Mouse (Mus musculus) hindbrain, embryonic 15.5 days (tissue): Measurements from ENCODE around the gene Spns3. TPM values are rescaled to one million over a fixed set of nuclear protein-coding genes. Genes with fewer than 3 reads are reported as not detected.

Experiments used
- ATAC-seq: fragments of 200-750 bp; cut with Nextera tagmentation; 2 replicates; pipeline ENCODE4 v1.8.0; 2017; ENCODE audit warnings: low read depth, moderate number of reproducible peaks, moderate TSS enrichment; ENCODE audit not compliant: low FRiP score
- H3K27ac ChIP-seq: fragments of 300-500 bp; sonication (generic); replicated peaks from 2 replicates; pipeline ENCODE4 v1.5.1; 2015; ENCODE audit warnings: mild to moderate bottlenecking, inconsistent platforms
- H3K27me3 ChIP-seq: fragments of 300-500 bp; sonication (generic); 2 replicates; pipeline ENCODE4 v1.6.1; 2015; ENCODE audit warnings: control low read depth, inconsistent platforms
- H3K36me3 ChIP-seq: fragments of 300-500 bp; sonication (generic); 2 replicates; pipeline ENCODE4 v1.6.1; 2015; ENCODE audit warnings: control low read depth, inconsistent platforms
- H3K4me1 ChIP-seq: fragments of 300-500 bp; sonication (generic); replicated peaks from 2 replicates; pipeline ENCODE4 v1.6.1; 2015; ENCODE audit warnings: control low read depth, inconsistent platforms
- H3K4me2 ChIP-seq: fragments of 300-500 bp; sonication (generic); 2 replicates; pipeline ENCODE4 v1.6.1; 2015; ENCODE audit warnings: moderate library complexity, mild to moderate bottlenecking, inconsistent platforms
- H3K4me3 ChIP-seq: fragments of 300-500 bp; sonication (generic); 2 replicates; pipeline ENCODE4 v1.5.1; 2015; ENCODE audit warnings: mild to moderate bottlenecking, inconsistent platforms
- H3K9ac ChIP-seq: fragments of 300-500 bp; sonication (generic); 2 replicates; pipeline ENCODE4 v1.6.1; 2015; ENCODE audit warnings: inconsistent platforms
- H3K9me3 ChIP-seq: fragments of 300-500 bp; sonication (generic); 2 replicates; pipeline ENCODE4 v1.6.1; 2016; ENCODE audit warnings: control low read depth, inconsistent platforms
- whole genome bisulfite sequencing: fragments of 180-500 bp; shearing (Covaris S2); methylation state at CpG from one replicate; pipeline ENCODE4 v1.1.7; 2015; 5-methylcytosine and 5-hydroxymethylcytosine counted together
- polyA plus RNA-seq: library from polyadenylated mRNA; unstranded; fragments of >200 nt; fragmentation: Nextera tagmentation; extraction: Ambion mirVana; gene quantifications from 2 replicates; pipeline ENCODE4 v1.2.1, GENCODE M21; 2015

The Spns3 gene
- polyA plus RNA-seq, 1 experiment from 2014 or later, result 0.18 TPM

DNA sequence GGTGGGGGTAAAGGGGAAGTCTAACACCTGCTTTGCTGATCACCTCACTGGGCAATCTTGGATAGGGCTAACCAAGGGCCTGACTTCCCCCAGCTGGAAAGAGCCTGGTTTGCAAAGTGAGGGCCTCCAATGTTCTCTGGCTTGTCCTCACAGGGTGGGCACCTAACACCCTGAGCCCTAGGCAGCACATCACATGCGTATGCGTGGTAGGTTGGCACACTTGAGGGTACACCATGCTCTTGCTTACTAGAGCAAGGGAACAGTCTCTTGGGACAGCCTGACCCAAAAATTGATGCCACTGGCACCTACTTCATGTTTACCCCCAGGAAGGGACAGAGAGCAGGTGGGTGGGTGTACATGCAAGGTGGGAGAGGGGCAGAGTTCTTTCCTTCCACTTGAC lies 62.6 kb downstream of the Spns3 start:
- peak overlapping the region; percentile 86 for H3K4me3 ChIP-seq
- H3K9ac ChIP-seq, result peak overlapping the region; percentile 77
- H3K4me2 ChIP-seq, result peak overlapping the region; percentile 57
- no peaks in the 10 kb centered on the region for H3K36me3 ChIP-seq
- H3K27me3 ChIP-seq, result no peaks in the 10 kb centered on the region
- no peak for ATAC-seq
- H3K27ac ChIP-seq, result peak overlapping the region; percentile 89
- H3K4me1 ChIP-seq, result peaks cover 50% of the 10 kb centered on the region
- WGBS, result 87% methylated on average over 2 of the region's 2 CpGs
- H3K9me3 ChIP-seq, result no peaks in the 10 kb centered on the region

DNA sequence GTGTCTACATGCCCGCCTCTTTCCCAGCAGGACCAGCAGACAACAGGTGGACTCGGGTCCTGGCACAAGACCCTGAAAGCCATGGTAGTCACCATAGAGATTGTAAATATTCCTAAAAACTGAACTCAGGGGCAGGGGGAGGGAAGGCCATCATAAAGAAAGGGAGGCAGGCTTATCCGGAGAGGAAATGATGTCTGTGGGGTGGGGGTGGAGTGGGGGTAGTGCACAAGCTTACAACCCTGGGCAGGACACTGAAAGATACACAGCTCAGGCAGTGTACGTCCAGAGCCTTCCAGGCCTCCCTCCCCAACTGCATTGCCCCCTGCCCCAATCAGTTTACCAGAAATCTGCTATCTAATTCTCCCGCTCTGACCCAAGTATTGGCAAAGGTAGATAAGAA lies 63.1 kb downstream of the Spns3 start:
- Histone ChIP-seq H3K27ac (no peak overlapping the region), H3K4me3 (no peak overlapping the region; the same call in 1 of the 2 replicates), H3K9me3 (no peaks in the 10 kb centered on the region), H3K4me2 (peak overlapping the region; percentile 57), H3K36me3 (no peaks in the 10 kb centered on the region), H3K4me1 (peaks cover 50% of the 10 kb centered on the region), H3K27me3 (no peaks in the 10 kb centered on the region), H3K9ac (0 out of 2 replicates have a peak overlapping the region, but pooled peaks have one; percentile 77)
- WGBS, result 52% methylated on average over 5 of the region's 5 CpGs
- no peak for ATAC-seq

DNA sequence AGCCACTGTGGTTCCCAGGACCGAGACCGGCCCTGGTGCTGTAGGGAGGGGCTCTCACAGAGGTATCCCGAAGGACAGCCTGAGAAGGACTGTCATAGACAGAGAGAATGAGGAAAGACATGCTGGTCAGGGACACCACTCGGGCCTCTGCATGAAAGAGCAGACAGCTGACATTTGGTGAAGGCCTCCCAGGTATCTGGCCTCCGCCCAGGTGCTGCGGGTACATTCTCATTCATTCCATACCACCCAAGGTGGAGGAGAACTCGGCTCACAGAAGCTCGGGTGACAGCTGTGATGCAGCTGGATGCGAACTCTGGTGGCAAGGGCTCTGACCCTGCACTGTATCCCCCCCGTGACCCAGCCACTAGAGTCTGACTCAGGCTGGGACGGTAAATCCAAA lies 64.3 kb downstream of the Spns3 start:
- no peak overlapping the region for H3K4me3 ChIP-seq
- WGBS, result 72% methylated on average over 11 of the region's 11 CpGs
- no peak for ATAC-seq
- H3K9ac ChIP-seq, result 0 out of 2 replicates have a peak overlapping the region, but pooled peaks have one; percentile 1
- no peaks in the 10 kb centered on the region for H3K36me3 ChIP-seq
- 0 out of 2 replicates have a peak overlapping the region, but pooled peaks have one; percentile 3 for H3K4me2 ChIP-seq
- no peak overlapping the region for H3K27ac ChIP-seq
- peaks cover 50% of the 10 kb centered on the region for H3K4me1 ChIP-seq
- H3K27me3 ChIP-seq, result no peaks in the 10 kb centered on the region
- no peaks in the 10 kb centered on the region for H3K9me3 ChIP-seq

DNA sequence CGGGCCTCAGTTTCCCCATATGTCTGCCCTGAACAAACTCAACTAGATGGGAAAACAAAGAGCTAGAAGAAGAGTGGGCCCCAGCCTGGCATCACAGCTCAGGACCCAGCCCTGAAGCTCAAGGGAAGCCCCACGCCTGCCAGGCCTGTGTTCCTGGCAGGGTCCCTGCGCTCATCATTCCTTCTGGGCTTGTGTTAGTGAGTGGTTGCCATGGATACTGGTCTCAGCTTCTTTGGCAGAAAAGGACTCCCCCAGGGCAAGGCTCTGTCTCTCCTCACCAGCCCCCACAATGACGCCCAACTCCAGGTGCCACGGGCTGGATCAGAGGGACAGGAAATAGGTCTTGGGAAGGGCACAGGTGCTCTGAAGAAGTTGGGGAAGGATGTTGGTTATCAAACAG lies 65.1 kb downstream of the Spns3 start:
- ATAC-seq, result no peak
- H3K9me3 ChIP-seq, result no peaks in the 10 kb centered on the region
- H3K4me2 ChIP-seq, result 0 out of 2 replicates have a peak overlapping the region, but pooled peaks have one; percentile 3
- H3K36me3 ChIP-seq, result no peaks in the 10 kb centered on the region
- H3K27me3 ChIP-seq, result no peaks in the 10 kb centered on the region
- 0 out of 2 replicates have a peak overlapping the region, but pooled peaks have one; percentile 1 for H3K9ac ChIP-seq
- 29% methylated on average over 5 of the region's 5 CpGs for WGBS
- H3K27ac ChIP-seq, result peak overlapping the region; percentile 30; the same call in 1 of the 2 replicates
- no peak overlapping the region for H3K4me3 ChIP-seq
- peaks cover 46% of the 10 kb centered on the region for H3K4me1 ChIP-seq

DNA sequence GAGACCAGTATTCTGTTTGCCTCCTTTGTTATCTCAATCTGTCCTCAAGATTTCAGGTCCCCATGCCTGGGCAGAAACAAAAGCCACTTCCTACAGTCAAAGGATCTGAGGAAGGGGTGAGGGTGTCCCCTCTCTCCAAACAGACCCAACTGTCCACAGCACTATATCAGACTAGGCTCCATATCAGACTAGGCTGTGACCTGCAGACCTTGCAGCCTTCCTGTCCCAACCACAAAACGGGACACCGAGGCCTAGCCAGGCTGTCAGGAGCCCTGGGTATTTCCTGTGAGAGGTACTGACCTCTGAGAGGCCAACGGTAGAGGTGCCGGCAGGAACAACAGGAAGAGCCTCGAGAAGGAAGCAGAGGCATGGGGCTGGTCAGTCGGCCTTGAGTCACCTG lies 65.8 kb downstream of the Spns3 start:
- 81% methylated on average over 6 of the region's 6 CpGs for WGBS
- no peak for ATAC-seq
- H3K4me2 ChIP-seq, result no peak overlapping the region

DNA sequence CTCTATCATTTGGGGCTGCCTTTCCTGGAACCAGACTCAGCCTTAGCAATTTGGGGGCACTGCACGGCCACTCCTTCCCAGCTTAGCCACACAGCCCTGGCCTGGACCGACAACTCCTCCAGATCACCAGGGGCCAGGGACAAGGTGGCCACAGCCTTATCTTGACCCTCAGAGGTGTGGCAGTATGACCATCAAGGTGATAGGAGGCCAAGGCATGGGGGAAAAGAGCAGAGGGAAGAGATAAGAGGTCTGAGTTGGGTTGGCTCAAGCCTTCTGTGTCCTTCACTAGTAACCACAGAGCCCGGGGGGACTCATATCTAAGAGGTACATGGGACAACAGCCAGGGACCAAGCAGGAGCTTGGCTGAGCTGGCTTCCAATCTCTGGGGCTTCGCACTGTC lies 68.4 kb downstream of the Spns3 start:
- ATAC-seq, result no peak
- Histone ChIP-seq H3K4me2 (no peak overlapping the region), H3K27ac (no peak overlapping the region), H3K9ac (no peak overlapping the region), H3K9me3 (no peaks in the 10 kb centered on the region), H3K36me3 (no peaks in the 10 kb centered on the region), H3K4me3 (no peak overlapping the region), H3K27me3 (no peaks in the 10 kb centered on the region), H3K4me1 (peaks cover 39% of the 10 kb centered on the region)
- WGBS, result 82% methylated on average over 4 of the region's 4 CpGs

More for the DNA sequence above, 65.8 kb downstream of the Spns3 start:
- Histone ChIP-seq H3K27me3 (no peaks in the 10 kb centered on the region), H3K36me3 (no peaks in the 10 kb centered on the region), H3K4me1 (peaks cover 43% of the 10 kb centered on the region), H3K4me3 (no peak overlapping the region), H3K9me3 (no peaks in the 10 kb centered on the region), H3K27ac (0 out of 2 replicates have a peak overlapping the region, but pooled peaks have one; percentile 30), H3K9ac (no peak overlapping the region)

DNA sequence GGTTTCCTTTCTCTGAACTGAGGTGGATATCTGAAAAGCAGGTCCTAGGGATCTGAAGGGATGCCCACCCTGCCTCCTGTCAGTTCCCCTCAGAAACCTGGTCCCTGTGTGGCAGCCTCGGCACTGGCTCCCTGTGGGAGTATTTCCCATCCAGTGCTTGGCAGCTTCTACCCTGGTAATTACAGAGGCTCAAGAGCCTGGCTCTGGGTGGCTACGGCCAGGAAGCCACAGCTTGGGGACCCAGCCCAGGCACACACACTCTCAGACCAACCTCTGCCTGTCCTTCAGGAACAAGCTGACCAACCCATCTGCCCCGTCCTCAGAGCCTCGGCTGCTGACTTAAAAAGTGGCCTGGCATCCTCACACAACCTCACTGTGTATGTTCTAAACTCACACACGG lies 69.0 kb downstream of the Spns3 start:
- Histone ChIP-seq H3K27ac (no peak overlapping the region), H3K9me3 (no peaks in the 10 kb centered on the region), H3K27me3 (no peaks in the 10 kb centered on the region), H3K36me3 (no peaks in the 10 kb centered on the region), H3K4me1 (peaks cover 37% of the 10 kb centered on the region), H3K4me2 (no peak overlapping the region), H3K4me3 (no peak overlapping the region), H3K9ac (no peak overlapping the region)
- 81% methylated on average over 5 of the region's 5 CpGs for WGBS
- ATAC-seq, result no peak

DNA sequence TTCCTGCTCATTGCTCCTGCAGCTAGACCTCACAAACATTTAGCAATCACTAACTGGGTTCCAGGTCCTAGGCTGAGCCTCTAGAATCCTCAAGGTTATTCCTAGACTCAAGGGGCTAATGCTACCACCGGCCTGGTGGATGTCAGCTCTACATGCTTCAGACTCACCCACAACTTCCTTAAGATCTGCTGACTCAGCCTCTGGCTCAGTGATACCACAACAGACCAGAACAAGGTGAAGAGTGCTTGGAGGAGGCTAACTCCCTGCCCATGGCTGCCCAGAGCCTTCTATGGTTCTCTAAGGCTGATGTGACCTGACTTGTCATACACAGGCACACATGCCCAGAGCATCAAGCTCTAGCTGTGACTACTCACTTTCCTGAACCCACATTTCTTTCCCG lies 70.8 kb downstream of the Spns3 start:
- H3K4me1 ChIP-seq, result peaks cover 29% of the 10 kb centered on the region
- no peaks in the 10 kb centered on the region for H3K9me3 ChIP-seq
- H3K27me3 ChIP-seq, result no peaks in the 10 kb centered on the region
- no peak for ATAC-seq
- no peak overlapping the region for H3K4me2 ChIP-seq
- no peak overlapping the region for H3K27ac ChIP-seq
- no peaks in the 10 kb centered on the region for H3K36me3 ChIP-seq
- 76% methylated on average over 2 of the region's 2 CpGs for WGBS
- H3K4me3 ChIP-seq, result no peak overlapping the region
- no peak overlapping the region for H3K9ac ChIP-seq

DNA sequence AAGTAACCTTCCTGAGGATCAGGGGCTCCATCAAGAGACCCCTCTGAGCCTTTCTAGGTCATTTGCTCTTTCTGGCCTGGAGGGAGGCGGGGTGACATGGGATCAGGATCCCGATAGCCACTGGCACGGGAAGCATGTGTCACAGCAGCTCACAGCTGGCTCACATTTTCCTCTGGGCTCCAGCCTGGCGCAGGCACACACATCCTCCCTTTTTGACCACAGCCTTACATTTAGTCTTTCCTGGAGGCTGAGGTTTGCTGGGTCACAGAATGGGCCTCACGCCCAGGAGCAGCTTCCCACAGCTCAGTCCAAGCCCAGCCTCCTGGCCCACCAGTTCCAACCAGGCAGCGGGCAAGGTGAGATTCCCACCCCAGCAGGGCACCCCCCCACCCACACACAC lies 72.1 kb downstream of the Spns3 start:
- H3K36me3 ChIP-seq, result 0 out of 2 replicates have a peak, but pooled peaks cover 2% of the 10 kb centered on the region
- 77% methylated on average over 6 of the region's 6 CpGs for WGBS
- H3K4me2 ChIP-seq, result no peak overlapping the region
- H3K9ac ChIP-seq, result no peak overlapping the region
- no peaks in the 10 kb centered on the region for H3K9me3 ChIP-seq
- peaks cover 29% of the 10 kb centered on the region for H3K4me1 ChIP-seq
- H3K27ac ChIP-seq, result no peak overlapping the region; the same call in 1 of the 2 replicates
- ATAC-seq, result no peak
- H3K27me3 ChIP-seq, result no peaks in the 10 kb centered on the region
- H3K4me3 ChIP-seq, result no peak overlapping the region

DNA sequence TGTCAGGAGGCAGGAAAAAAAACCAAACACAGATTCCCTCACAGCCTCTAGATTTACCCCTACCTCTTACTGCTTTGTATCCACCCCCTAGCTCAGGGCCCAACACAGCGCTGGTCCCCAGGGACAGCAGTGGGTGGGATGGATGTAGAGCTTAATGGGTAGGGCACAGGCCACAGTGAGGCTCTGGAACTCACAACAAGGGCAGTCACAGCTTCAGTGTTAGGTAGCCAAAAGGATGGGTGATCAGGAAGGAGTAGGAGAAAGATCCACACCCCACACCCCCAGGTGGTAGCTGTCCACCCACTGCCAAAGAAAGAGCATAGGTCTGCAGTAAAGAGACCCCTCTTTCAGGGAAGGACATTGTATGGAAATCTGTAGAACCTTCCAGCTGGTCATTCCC lies 72.7 kb downstream of the Spns3 start:
- WGBS, result 75% methylated on average over 1 of the region's 1 CpGs
- no peaks in the 10 kb centered on the region for H3K9me3 ChIP-seq
- H3K27ac ChIP-seq, result peak overlapping the region; percentile 44; the same call in 1 of the 2 replicates
- peaks cover 29% of the 10 kb centered on the region for H3K4me1 ChIP-seq
- no peaks in the 10 kb centered on the region for H3K27me3 ChIP-seq
- no peak overlapping the region for H3K9ac ChIP-seq
- no peak overlapping the region for H3K4me2 ChIP-seq
- no peak overlapping the region for H3K4me3 ChIP-seq
- H3K36me3 ChIP-seq, result 0 out of 2 replicates have a peak, but pooled peaks cover 2% of the 10 kb centered on the region
- no peak for ATAC-seq

DNA sequence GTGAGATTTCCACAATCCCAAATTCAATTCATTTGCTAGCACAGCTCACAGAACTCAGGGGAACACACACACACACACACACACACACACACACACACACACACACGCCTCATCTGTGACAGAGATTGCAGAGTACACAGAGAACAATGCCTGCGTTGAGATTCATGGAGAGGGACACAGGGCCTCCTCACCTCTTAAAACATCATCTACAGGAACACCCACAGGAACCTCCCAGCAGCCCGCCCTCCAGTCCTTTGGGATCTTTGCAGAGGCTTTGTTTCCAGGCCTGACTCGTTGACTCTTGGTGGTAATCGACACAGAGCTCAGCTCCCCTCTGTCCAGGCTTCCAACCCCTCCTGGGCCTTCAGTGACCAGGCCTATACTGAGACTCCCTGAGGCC lies 73.1 kb downstream of the Spns3 start:
- no peak overlapping the region for H3K4me2 ChIP-seq
- peaks cover 29% of the 10 kb centered on the region for H3K4me1 ChIP-seq
- no peak overlapping the region for H3K9ac ChIP-seq
- H3K9me3 ChIP-seq, result no peaks in the 10 kb centered on the region
- no peak overlapping the region for H3K4me3 ChIP-seq
- H3K27me3 ChIP-seq, result no peaks in the 10 kb centered on the region
- 0 out of 2 replicates have a peak, but pooled peaks cover 2% of the 10 kb centered on the region for H3K36me3 ChIP-seq
- WGBS, result 17% methylated on average over 5 of the region's 5 CpGs
- H3K27ac ChIP-seq, result 0 out of 2 replicates have a peak overlapping the region, but pooled peaks have one; percentile 44
- no peak for ATAC-seq

DNA sequence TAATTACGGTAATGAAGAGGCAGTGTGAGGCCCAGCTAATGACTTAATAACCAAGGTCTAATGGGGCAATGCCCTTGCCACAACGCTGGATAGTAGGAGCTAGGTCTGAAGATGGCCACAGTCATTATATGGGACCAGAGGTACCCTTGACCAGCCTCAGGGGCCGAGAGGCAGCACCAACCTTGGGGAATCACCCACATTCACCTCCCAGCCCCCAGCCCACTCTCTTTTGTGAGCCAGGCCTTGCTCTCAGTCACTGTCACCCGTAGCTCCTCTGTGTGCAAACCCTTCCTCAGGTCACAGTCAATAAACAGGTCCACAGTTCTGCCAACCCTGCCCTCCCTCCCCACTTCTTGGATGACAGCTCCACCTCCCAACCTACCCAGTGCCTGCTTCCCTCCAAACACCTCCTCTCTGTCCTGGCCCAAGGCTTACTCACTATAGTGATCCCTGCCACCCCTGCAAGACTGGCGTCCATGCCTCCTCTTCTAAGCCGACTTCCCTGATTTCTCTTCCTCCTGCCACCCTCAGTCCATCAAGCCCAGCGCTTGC lies 74.2 kb downstream of the Spns3 start:
- Histone ChIP-seq H3K4me2 (no peak overlapping the region), H3K4me3 (no peak overlapping the region), H3K9ac (no peak overlapping the region), H3K9me3 (no peaks in the 10 kb centered on the region), H3K4me1 (peaks cover 29% of the 10 kb centered on the region), H3K36me3 (0 out of 2 replicates have a peak, but pooled peaks cover 2% of the 10 kb centered on the region), H3K27ac (no peak overlapping the region), H3K27me3 (no peaks in the 10 kb centered on the region)
- 77% methylated on average over 7 of the region's 7 CpGs for WGBS
- ATAC-seq, result no peak
